Mouse (Mus musculus): ENCODE measurements around the gene Csrnp3.

Csrnp3 gene

GRCm38 (mm10) chr2:66018711-66019110, 173.1 kb downstream of the Csrnp3 start:
- in situ Hi-C loops (cut with MboI, MseI): no loop called here

GRCm38 (mm10) chr2:66019235-66019634, 173.7 kb downstream of the Csrnp3 start:
- in situ Hi-C loops (cut with MboI, MseI): no loop called here

GRCm38 (mm10) chr2:66023419-66023818, 177.9 kb downstream of the Csrnp3 start:
- in situ Hi-C loops (cut with MboI, MseI): no loop called here

GRCm38 (mm10) chr2:66024837-66025236, 179.3 kb downstream of the Csrnp3 start:
- in situ Hi-C loops (cut with MboI, MseI): no loop called here

GRCm38 (mm10) chr2:66028812-66029211, 183.2 kb downstream of the Csrnp3 start:
- in situ Hi-C loops (cut with MboI, MseI): no loop called here

GRCm38 (mm10) chr2:66034907-66035679, 189.5 kb downstream of the Csrnp3 start:
- in situ Hi-C loops (cut with MboI, MseI): no loop called here

GRCm38 (mm10) chr2:66040611-66041010, 195.0 kb downstream of the Csrnp3 start:
- in situ Hi-C loops (cut with MboI, MseI): no loop called here

GRCm38 (mm10) chr2:66041203-66041916, 195.8 kb downstream of the Csrnp3 start:
- in situ Hi-C loops (cut with MboI, MseI): no loop called here

GRCm38 (mm10) chr2:66041917-66042419, 196.4 kb downstream of the Csrnp3 start:
- in situ Hi-C loops (cut with MboI, MseI): no loop called here

GRCm38 (mm10) chr2:66043441-66044404, 198.2 kb downstream of the Csrnp3 start:
- in situ Hi-C loops (cut with MboI, MseI): no loop called here

GRCm38 (mm10) chr2:66044405-66045089, 199.0 kb downstream of the Csrnp3 start:
- in situ Hi-C loops (cut with MboI, MseI): no loop called here

GRCm38 (mm10) chr2:66063291-66063690, 217.7 kb downstream of the Csrnp3 start:
- in situ Hi-C loops (cut with MboI, MseI): no loop called here

GRCm38 (mm10) chr2:66069454-66069853, 223.9 kb downstream of the Csrnp3 start:
- in situ Hi-C loops (cut with MboI, MseI): no loop called here

- in situ Hi-C loops (cut with MboI, MseI): no loop called here
Observed at GRCm38 (mm10) chr2:66080731-66081130, 235.2 kb downstream of the Csrnp3 start.
